Comparison of ENCODE assay signal across 25 mouse cellular contexts in the genomic region with DNA sequence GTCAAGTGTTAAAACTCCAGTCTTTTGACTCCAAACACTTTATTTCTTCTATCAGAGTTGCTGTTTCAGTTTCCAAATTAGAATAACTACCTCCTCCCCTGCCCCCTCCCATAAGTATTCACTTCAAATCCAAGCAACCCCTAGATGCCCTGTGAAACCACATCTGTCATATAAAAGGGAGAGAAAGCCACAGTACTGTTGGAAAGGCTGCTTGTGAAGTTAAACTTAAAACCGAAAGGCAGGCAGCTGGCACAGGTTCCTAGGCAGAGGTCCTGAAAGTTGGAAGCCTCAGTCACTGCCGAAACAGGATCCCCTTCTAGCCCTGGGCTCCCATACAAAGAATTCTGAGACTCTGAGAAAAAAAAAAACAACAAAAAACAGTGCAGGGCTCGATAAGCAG.
DNase-seq lines count a peak whose midpoint lies in the region; ATAC-seq and TF ChIP-seq lines count a peak whose summit lies in the region.
"Had no signal": no experiment of that assay in that cellular context is flagged by ENCODE, and none has a peak within 500 bp of the region (broad histone marks: within the 10 kb centered on the region; RNA-seq: fewer than 3 reads in every experiment).

No protein-coding gene starts in this region.

- 39% methylated on average over 3 of the region's 3 CpGs for WGBS in forebrain, postnatal 0 days

- no peak for ATAC-seq in forebrain, postnatal 0 days
- ATAC-seq: CD4-positive, CD25-positive, alpha-beta regulatory T cell, adult 4 months; forebrain, embryonic 13.5 days; intestine, embryonic 15.5 days; liver, embryonic 12.5 days; midbrain, embryonic 16.5 days had no signal

- H3K36me3 ChIP-seq in forebrain, postnatal 0 days (ENCODE audit: insufficient read depth) = no peaks in the 10 kb centered on the region
- H3K36me3 ChIP-seq: G1E; intestine, embryonic 15.5 days; liver, embryonic 12.5 days; stomach, embryonic 15.5 days had no signal

- no peak for TF ChIP-seq CTCF in forebrain, postnatal 0 days (IDR thresholded peaks at IDR 0.05; ENCODE audit: low read depth)

- no peak overlapping the region for H3K4me3 ChIP-seq in forebrain, postnatal 0 days (ENCODE audit: low read depth, low read length)
- H3K4me3 ChIP-seq: forebrain, embryonic 13.5 days; heart, adult 2 months; intestine, embryonic 15.5 days; liver, embryonic 12.5 days; stomach, embryonic 15.5 days had no signal

- no peak overlapping the region for H3K4me2 ChIP-seq in forebrain, postnatal 0 days (ENCODE audit: low read depth)
- H3K4me2 ChIP-seq: forebrain, embryonic 13.5 days; hindbrain, embryonic 14.5 days; intestine, embryonic 15.5 days; liver, embryonic 12.5 days; lung, embryonic 14.5 days; stomach, embryonic 15.5 days had no signal

- no peaks in the 10 kb centered on the region for H3K27me3 ChIP-seq in forebrain, postnatal 0 days (ENCODE audit: insufficient read depth, low read length)
- H3K27me3 ChIP-seq: liver, embryonic 12.5 days; stomach, embryonic 15.5 days had no signal

- H3K9ac ChIP-seq in forebrain, postnatal 0 days = no peak overlapping the region
- H3K9ac ChIP-seq: forebrain, embryonic 13.5 days; hindbrain, embryonic 14.5 days; intestine, embryonic 15.5 days; liver, embryonic 12.5 days; lung, embryonic 14.5 days; stomach, embryonic 15.5 days had no signal

- no peak overlapping the region for H3K27ac ChIP-seq in forebrain, postnatal 0 days (ENCODE audit: low read depth, low read length)
- H3K27ac ChIP-seq: forebrain, embryonic 13.5 days; heart, adult 2 months; hindbrain, embryonic 14.5 days; intestine, embryonic 15.5 days; liver, embryonic 12.5 days; stomach, embryonic 15.5 days had no signal

- H3K4me1 ChIP-seq in forebrain, postnatal 0 days (ENCODE audit: insufficient read depth) = no peaks in the 10 kb centered on the region

- intact Hi-C loops in left cerebral cortex, postnatal 25 days (cut with DNase I) = no loop called here

- no peaks in the 10 kb centered on the region for H3K9me3 ChIP-seq in forebrain, postnatal 0 days (ENCODE audit: low read length)
- H3K9me3 ChIP-seq: forebrain, embryonic 13.5 days; G1E; intestine, embryonic 15.5 days; liver, embryonic 12.5 days; stomach, embryonic 15.5 days had no signal

- peak; percentile 19 for DNase-seq in adrenal gland, postnatal 10 days
- no peak for DNase-seq in adrenal gland, adult (ENCODE audit: inconsistent age in 2 of 2, low spot score in 1 of 2)
- DNase-seq in kidney, adult 9 months = peak; percentile 58
- DNase-seq in kidney, postnatal 4 days = no peak
- peak; percentile 14 for DNase-seq in thymus, postnatal 4 days
- no peak for DNase-seq in thymus, postnatal 25 days
- DNase-seq in forebrain, postnatal 0 days = no peak
- DNase-seq in left cerebral cortex, postnatal 25 days (ENCODE audit: low spot score in 2 of 2) = no peak
- DNase-seq: cerebellum, adult 2 months; cerebellum, postnatal 36 days; heart, adult 2 months; heart, postnatal 36 days; left cerebral cortex, postnatal 4 days; lung, embryonic 14.5 days; lung, postnatal 4 days; right cerebral cortex, postnatal 25 days; thymus, adult 18-20 months had no signal

Comparison
In these comparisons a context has a peak if more than half of its experiments do, and no peak if none do; other contexts are left out.
1. DNase-seq: peak in adrenal gland, postnatal 10 days (single experiment), kidney, adult 9 months (single experiment) and thymus, postnatal 4 days (single experiment); none in adrenal gland, adult (0 of 2), kidney, postnatal 4 days (0 of 2), thymus, postnatal 25 days (single experiment), forebrain, postnatal 0 days (single experiment) and left cerebral cortex, postnatal 25 days (0 of 2).